Mouse (Mus musculus) layer of hippocampus, adult 2 months (tissue): Measurements from ENCODE around the gene Hps3. TPM values are rescaled to one million over a fixed set of nuclear protein-coding genes. Genes with fewer than 3 reads are reported as not detected.

ENCODE experiments used
- DNase-seq, 2 experiments: peaks; one replicate each; pipeline ENCODE4 v3.0.0; 2022; ENCODE audit warnings: low spot score in 2 of 2
- H3K27ac ChIP-seq: fragments of 200-600 bp; 2 replicates; pipeline ENCODE4 v1.8.1; 2022
- H3K4me3 ChIP-seq: fragments of 200-600 bp; 2 replicates; pipeline ENCODE4 v1.8.1; 2022; ENCODE audit warnings: mild to moderate bottlenecking
- CTCF ChIP-seq: fragments of 200-600 bp; conservative IDR thresholded peaks from 2 replicates; pipeline ENCODE4 v1.8.1; 2022; ENCODE audit warnings: antibody characterized with exemption, mild to moderate bottlenecking, moderate library complexity
- total RNA-seq, 2 experiments: library from RNA; stranded (reverse); gene quantifications; 2 replicates each; pipeline ENCODE4 v1.2.3; 2021

Gene Hps3
- total RNA-seq, 2 experiments from 2014 or later, result 19.0 to 22.3 TPM

DNA sequence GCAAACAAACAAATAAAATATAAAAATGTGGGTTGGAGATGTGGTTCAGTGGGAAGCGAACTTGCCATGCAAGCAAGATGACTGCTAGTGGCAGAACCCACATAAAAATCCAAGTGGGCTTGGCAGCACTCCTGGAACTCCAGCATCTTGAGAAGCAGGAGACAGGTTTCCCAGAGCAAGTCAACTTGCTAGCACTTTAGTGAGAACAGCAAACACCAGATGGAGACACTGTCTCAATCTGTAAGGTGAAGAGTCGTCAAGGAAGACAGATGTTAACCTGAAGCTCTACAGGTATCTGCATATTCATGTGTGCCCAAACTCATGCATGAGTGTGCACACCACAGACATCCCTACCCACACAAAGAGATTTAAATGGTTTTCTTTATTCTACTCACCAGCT, 35.6 kb downstream of the Hps3 start:
- peak in 1 of 2 experiments; percentile 27 for DNase-seq
- Histone ChIP-seq H3K4me3 (no peak overlapping the region), H3K27ac (no peak overlapping the region)
- TF ChIP-seq CTCF, result no peak

DNA sequence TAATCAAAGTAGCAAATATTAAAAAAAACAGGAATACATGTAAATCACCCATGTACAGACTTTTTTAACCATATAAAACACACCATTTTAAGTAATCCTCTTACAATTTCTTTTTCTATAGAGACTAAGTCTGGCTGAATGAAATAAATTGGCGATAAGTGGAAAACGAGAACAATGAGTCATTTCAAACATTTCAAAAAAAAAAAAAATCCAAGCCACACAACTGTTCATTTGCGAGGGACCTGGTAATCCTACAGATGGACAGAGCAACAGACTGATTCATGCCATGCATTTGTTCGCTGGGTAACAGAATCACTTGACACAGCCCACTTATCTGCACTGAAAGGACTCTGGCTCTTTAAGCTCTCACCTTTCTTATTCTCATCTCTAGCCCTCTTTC, 42.7 kb downstream of the Hps3 start:
- Histone ChIP-seq H3K27ac (no peak overlapping the region), H3K4me3 (no peak overlapping the region)
- no peak for DNase-seq
- TF ChIP-seq CTCF, result no peak

DNA sequence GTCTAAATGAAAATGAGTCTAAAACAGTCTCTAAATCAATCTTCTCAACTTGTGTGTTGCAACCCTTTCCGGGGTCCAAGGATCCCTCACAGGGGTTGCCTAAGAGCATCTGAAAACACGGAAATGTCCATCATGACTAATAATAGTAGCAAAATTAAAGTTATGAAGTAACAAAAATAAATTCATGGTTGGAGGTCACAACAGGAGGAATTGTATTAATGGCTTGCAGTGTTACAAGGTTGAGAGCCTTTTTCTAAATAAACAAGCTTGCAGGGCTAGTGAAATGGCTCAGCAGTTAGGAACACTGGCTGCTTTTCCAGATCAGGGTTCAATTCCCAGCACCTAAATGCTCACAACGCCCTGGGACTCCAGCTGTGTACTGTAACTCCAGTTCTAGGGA, 45.1 kb downstream of the Hps3 start:
- DNase-seq, result no peak
- Histone ChIP-seq H3K4me3 (no peak overlapping the region), H3K27ac (no peak overlapping the region)
- TF ChIP-seq CTCF, result no peak

DNA sequence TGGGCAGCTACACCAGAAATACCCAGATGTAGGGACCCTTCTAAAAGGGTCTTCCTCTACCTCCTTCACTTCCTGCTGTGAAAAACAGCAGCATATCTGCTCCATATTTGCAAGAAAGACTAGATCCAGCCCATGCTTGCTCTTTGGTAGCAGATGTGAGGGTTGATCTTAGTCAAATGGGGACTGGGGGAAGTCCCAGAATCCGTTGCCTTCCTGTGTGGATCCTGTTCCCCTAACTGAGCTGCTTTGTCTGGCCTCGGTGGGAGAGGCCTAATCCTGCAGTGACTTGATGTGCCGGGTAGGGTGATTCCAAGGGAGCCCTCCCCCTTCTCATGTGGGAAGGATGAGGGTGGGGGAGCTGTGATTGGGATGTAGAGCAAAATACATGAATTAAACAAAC, 49.0 kb downstream of the Hps3 start:
- TF ChIP-seq CTCF, result no peak
- H3K4me3 ChIP-seq, result no peak overlapping the region
- no peak overlapping the region for H3K27ac ChIP-seq
- no peak for DNase-seq

DNA sequence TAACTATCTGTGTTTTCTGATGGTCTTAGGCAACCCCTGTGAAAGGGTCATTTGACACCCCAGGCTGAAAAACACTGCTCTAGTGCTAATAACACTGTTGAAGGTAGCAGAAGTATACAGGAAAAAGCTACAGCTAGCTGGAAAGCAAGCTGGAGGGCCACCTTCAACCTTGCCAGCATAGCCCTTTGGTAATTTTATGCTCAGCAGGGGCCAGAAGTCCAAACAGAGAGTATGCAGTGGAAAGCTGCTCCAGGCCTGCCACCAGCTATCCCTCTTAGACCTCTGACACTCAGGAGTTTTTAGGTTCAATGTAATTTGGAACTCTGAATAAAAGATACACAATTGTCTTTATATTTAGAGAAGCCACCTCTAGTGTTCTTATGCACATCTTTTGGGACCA, 52.3 kb downstream of the Hps3 start:
- Histone ChIP-seq H3K4me3 (no peak overlapping the region), H3K27ac (no peak overlapping the region)
- TF ChIP-seq CTCF, result no peak
- DNase-seq, result no peak

DNA sequence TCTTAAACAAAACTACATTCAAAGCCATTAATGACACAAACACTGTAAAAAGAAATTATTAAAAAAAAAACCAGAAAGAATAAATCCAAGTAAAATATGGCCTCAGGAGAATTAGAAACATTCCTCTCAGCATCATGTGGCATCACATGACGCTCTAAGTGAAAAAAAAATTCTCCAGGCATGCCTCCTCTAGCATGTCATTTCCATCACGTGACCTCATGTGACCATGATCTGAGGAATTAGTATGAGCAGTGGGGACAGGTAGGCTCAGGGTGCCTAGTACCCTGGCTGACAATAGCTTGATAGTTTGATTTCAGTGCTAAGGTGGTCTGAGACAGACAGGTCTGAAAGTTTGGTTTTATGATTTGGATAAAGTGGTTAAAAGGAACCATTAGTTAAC, 54.0 kb downstream of the Hps3 start:
- Histone ChIP-seq H3K4me3 (no peak overlapping the region), H3K27ac (no peak overlapping the region)
- DNase-seq, result no peak
- no peak for TF ChIP-seq CTCF

DNA sequence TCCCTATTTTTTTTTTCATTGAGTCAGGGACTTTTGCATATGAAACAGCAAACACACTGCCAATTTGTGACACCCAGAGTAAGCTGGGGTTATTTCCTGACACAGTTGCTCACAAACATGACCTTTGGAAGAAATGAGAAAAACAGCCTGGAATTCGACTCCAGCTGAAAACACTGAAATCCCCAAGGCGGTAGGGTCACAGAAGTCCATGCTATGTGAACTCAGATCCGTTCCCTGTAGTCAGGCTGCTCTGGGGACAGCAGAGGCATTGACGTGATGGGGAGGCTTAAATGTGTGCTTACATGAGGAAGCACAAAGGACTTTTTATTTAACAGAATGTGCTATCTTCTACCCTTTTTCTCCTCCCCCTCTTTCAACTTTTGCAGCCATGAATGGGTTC, 56.6 kb downstream of the Hps3 start:
- DNase-seq, result no peak
- Histone ChIP-seq H3K27ac (no peak overlapping the region), H3K4me3 (no peak overlapping the region)
- no peak for TF ChIP-seq CTCF

DNA sequence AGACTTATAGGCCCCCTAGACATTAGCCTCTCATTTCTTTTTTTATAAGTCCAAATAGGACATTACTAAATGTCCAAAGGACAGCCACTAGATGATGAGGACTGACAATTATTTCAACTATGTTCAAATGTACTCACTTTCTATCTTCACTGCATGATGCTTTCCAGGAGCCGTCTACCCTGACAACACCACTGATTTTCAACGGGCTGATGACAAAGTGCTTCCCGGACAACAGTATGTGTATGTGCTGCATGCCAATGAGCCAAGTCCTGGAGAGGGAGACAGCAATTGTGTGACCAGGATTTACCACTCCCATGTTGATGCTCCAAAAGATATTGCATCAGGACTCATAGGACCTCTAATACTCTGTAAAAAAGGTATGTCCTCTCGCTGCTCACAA, 69.0 kb downstream of the Hps3 start:
- no peak overlapping the region for H3K27ac ChIP-seq
- H3K4me3 ChIP-seq, result no peak overlapping the region
- TF ChIP-seq CTCF, result no peak
- DNase-seq, result no peak

DNA sequence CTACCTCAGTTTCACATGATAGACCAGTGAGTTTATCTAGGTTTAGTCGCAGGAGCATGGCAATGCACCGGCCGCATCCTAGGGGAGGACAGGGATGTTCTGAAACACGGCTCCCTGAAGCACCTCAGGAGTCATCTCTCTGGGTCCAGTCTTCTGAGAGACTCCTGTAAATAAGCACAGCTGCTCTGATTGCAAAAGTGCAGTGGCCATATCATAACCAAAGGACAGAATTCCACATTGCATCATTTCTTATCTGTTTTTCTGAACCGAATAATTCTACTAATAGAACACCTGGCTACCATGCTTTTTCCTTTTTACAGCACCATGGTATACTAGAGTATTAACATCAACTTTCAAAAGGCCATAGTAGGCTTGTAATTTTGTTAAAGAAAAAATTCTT, 69.9 kb downstream of the Hps3 start:
- DNase-seq, result no peak
- no peak overlapping the region for H3K4me3 ChIP-seq
- no peak overlapping the region for H3K27ac ChIP-seq
- no peak for TF ChIP-seq CTCF

DNA sequence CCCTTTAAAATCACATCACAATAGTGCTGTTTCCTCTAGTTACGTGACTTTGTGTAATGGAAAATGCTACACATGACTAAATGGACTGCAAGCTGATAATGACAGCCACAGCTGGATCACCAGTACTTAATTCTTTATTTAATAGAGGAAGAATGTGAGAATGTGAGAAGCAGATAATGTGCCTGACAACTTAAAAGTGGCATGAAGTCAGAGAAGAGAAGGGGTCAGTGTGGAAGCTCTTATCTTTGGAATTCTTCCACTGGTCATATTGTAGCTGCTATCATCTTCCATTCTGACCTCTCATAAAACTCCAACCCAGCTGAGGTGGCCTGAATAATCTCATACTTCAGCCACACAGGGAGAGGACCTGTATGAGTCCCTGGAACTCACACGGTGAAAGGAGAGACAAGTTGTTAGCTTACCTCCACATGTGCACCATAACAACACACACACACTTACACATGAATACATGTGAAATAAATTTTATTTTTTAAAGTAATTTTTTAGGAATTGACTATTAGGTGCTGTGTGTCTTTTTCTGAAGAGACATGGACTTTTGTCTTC, 70.4 kb downstream of the Hps3 start:
- DNase-seq, result no peak
- Histone ChIP-seq H3K27ac (no peak overlapping the region), H3K4me3 (no peak overlapping the region)
- TF ChIP-seq CTCF, result no peak

DNA sequence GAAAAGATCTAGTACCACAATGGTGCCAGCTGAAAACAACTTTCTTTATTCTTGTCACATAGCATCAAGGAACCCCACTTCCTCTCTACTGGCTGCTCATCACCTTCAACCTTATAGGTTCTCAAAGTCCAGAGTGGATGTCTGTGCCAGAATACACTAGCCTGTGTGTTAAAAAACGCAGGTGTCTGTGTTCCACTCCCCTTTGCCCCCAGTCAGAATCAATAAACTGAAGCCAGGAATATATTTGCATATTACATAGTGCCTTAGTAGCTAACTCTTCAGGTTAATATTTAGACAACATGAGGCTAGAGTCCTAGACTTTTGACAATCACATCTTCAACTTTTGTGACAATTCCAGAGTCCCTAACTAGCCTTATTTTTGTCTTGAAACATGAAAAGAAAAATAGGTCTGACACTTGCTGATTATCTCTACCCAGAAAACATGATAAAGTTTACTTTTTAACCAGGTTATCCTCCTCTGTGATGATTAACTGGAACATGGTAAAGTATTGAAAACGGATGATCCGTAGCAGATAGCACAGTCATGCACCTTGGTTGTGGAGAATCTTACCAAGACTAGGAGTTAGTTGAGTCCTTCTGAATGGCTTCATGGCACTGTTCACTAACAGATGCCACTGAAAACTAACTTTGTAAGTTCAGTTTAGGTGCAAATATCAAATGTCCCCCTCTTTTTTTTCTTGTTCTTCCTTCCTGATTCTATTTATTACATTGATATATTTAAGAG, 72.2 kb downstream of the Hps3 start:
- TF ChIP-seq CTCF, result no peak

DNA sequence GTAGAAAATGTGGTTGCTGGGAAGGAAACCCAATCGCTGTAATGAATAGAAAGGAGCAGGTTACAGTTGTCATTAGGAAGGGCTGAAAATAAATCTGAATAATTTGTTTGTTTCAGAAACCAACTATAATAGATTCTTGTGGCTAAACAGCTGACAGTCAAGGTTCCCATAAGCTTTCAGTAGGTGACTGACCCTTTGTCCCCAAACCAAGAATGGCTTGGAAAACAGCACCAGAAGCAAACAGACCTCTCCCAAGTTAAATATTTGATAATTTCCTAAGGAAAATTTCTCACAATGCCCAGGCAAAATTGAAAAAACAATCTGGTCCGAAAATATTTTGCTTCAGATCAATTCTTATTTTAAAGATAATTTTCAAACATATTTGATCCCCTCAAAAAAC, 73.8 kb downstream of the Hps3 start:
- no peak overlapping the region for H3K4me3 ChIP-seq
- H3K27ac ChIP-seq, result no peak overlapping the region
- DNase-seq, result no peak
- no peak for TF ChIP-seq CTCF

More for the DNA sequence above, 72.2 kb downstream of the Hps3 start:
- no peak for DNase-seq
- no peak overlapping the region for H3K27ac ChIP-seq
- H3K4me3 ChIP-seq, result no peak overlapping the region

DNA sequence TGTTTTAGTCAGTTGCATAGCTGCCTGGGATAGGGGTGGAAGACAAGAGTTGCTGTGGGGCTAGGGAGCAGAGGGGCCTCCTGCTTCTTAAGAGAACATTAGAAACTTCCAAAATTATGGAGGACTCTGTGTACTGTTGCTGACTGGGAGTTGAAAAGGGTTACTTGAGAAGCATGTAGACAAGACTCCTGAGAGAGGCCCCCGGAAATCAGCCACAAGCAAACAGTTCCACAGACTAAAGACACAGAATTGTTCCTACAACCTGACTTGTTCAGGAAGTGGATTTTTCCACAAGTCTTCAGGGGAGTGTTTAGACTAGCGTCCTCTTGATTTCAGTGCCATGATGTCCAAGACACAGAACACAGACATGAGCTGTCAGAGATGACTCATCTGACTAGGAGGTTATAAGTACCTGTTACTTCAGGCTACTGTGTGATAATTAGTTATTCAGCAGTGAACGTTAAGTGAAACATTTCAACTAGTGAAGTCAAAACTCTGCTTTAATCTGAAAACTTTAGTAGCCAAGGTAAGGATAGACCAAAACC, 74.5 kb downstream of the Hps3 start:
- TF ChIP-seq CTCF, result no peak
- Histone ChIP-seq H3K27ac (no peak overlapping the region), H3K4me3 (no peak overlapping the region)
- DNase-seq, result no peak

DNA sequence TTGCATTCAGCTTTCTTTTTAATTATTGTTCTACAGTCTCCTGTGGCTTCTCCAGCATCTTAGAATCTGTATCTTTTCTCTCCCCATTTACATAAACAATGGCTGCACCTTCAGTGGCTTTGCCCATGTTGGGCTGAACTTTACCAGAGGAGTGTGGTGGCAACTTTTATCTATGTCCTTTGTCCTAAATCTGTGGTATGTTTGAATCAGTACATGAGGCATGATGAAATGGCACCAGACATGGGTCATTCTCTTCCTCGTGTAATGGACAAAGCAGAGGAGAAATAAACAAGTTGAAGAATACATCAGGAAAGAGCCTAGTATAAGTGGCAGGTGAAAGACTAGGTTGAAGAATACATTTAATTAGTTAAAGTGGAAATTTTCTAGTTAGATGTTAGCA, 76.1 kb downstream of the Hps3 start:
- peak overlapping the region; percentile 39; the same call in 1 of the 2 replicates for H3K27ac ChIP-seq
- TF ChIP-seq CTCF, result no peak
- no peak overlapping the region for H3K4me3 ChIP-seq

DNA sequence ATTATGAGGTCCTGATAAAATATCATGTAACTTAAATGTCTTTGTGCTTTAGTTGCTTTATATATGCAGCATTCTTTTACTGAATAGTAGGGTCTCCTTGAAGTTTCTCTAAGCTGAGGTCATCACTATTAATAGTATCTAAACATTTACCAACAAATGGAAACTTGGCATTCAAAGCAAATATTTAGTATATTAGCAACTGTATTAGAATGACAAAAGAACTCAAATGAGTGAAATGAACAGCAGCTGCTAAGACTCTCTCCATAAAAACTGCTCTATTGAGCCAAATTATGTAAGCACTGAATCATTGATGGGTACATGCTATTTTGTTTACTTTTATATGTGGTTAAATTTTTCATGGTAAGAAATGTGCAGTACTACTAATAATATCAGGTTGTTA, 77.1 kb downstream of the Hps3 start:
- no peak for DNase-seq
- H3K27ac ChIP-seq, result peak overlapping the region; percentile 58
- H3K4me3 ChIP-seq, result peak overlapping the region; percentile 49
- no peak for TF ChIP-seq CTCF

More for the DNA sequence above, 76.1 kb downstream of the Hps3 start:
- no peak for DNase-seq
